Mouse (Mus musculus): Measurements from ENCODE around the gene Vipr1.

DNA sequence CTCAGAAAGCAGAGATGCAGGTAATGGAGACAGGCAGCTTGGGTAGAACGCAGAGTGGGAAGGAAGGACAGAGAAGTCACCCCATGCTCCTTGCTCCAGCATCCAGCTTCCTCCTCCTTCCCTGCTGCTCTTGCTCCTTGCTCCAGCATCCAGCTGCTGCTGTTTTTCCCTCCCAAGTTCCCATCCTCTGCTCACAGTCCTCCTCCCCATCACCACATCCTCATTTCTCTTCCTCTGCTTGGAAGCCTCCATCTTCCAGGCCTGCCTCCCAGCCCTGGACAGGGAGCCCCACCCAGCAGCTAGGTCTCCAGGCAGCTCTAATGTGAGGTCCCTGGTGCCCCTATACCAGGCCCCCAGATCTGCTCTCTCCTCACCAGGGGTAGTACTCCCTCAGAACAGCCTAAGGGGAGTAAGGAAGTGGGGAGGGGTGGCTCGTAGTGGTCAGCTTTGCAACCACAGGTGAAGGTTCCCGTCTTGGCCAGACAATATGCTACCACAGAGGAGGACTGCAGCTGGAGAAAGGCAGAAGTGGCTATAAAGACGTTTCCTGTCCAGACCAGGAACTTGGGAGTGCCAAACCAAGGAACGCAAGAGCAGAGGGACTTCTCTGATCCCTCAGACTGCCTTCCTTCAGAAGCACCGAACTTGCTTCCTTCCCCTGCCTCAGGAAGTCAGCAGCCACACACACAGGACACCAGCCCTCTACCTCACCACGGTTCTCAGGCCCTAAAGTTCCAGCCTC lies 6.5 kb upstream of the Vipr1 start:
- TF ChIP-seq POLR2A (IDR thresholded peaks at IDR 0.05; ENCODE audit: low read depth, low read length): no peak
- no peak for TF ChIP-seq CTCF (IDR thresholded peaks at IDR 0.05; ENCODE audit: extremely low read depth, insufficient read length, insufficient replicate concordance, low read depth, low read length)
